8 mouse cellular contexts compared by ENCODE assay signal in the genomic region with DNA sequence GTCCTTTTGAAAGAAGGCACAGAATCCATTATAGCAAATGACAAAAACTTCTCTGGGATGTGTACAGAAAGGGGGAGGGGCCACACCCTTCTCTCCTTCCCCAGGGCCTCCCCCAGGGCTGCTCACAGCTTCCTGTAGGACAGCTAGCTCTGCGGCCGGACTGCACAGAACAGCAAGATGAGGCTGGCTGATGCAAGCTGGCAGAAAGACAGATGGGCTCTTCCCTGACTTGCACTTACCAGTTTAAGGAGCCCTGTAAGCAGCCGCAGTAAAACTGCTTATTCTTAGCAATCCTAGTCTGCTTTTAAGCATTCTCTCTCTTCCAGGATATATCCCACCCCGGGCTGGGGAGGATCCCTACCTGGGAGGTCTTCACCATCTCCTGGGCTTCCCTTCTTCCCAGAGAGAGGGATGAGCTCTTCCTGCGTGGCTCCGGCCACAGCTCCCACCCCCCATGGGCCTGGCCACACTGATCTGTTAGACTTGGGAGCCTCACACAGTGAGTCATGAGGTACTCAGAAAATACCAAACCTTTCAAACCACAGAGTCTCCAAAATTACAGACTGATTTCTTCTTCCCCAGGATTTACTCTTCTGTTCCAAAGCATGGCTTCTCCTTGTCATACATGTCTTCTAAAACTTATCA.
DNase-seq lines count a peak whose midpoint lies in the region; ATAC-seq and TF ChIP-seq lines count a peak whose summit lies in the region.

No protein-coding gene starts in this region.

- TF ChIP-seq EP300 in stomach, postnatal 0 days (optimal IDR thresholded peaks at IDR 0.05), result no peak

- H3K9me3 ChIP-seq in embryonic facial prominence, embryonic 15.5 days (replicated peaks), result no peaks in the 10 kb centered on the region
- no peaks in the 10 kb centered on the region for H3K9me3 ChIP-seq in intestine, embryonic 16.5 days (ENCODE audit: control insufficient read depth, low read length)
- H3K9me3 ChIP-seq in stomach, postnatal 0 days (ENCODE audit: control insufficient read depth, low read length), result no peaks in the 10 kb centered on the region

- peak; percentile 44 for DNase-seq in layer of hippocampus, adult 9-11 months
- DNase-seq in layer of hippocampus, postnatal 36 days, result no peak
- peak; percentile 85 for DNase-seq in NIH3T3 (ENCODE audit: low read depth)
- DNase-seq in stomach, postnatal 0 days (ENCODE audit: low spot score), result peak; percentile 23
- DNase-seq in cerebellum, postnatal 25 days, result no peak
- no peak for DNase-seq in ovary, postnatal 14 days (ENCODE audit: low spot score)

- TF ChIP-seq CTCF in stomach, postnatal 0 days (IDR thresholded peaks at IDR 0.05; ENCODE audit: low read depth), result no peak

- peaks cover 26% of the 10 kb centered on the region for H3K4me1 ChIP-seq in embryonic facial prominence, embryonic 15.5 days
- H3K4me1 ChIP-seq in intestine, embryonic 16.5 days (ENCODE audit: control insufficient read depth, insufficient read depth, low read length), result peaks cover 10% of the 10 kb centered on the region
- H3K4me1 ChIP-seq in stomach, postnatal 0 days (replicated peaks; ENCODE audit: control insufficient read depth, insufficient read depth), result 0 out of 2 replicates have a peak, but pooled peaks cover 2% of the 10 kb centered on the region

- no peaks in the 10 kb centered on the region for H3K27me3 ChIP-seq in embryonic facial prominence, embryonic 15.5 days
- no peaks in the 10 kb centered on the region for H3K27me3 ChIP-seq in intestine, embryonic 16.5 days (replicated peaks; ENCODE audit: control insufficient read depth, insufficient read depth, low read length)
- H3K27me3 ChIP-seq in stomach, postnatal 0 days (ENCODE audit: control insufficient read depth, insufficient read depth, low read length), result no peaks in the 10 kb centered on the region

- no peak overlapping the region for H3K9ac ChIP-seq in embryonic facial prominence, embryonic 15.5 days
- H3K9ac ChIP-seq in intestine, embryonic 16.5 days (ENCODE audit: low read depth, low read length), result peak overlapping the region; percentile 57
- no peak overlapping the region for H3K9ac ChIP-seq in stomach, postnatal 0 days (ENCODE audit: low read length)

- peak; percentile 65; the same call in 1 of the 2 replicates for ATAC-seq in embryonic facial prominence, embryonic 15.5 days (ENCODE audit: insufficient number of reproducible peaks, low FRiP score, low TSS enrichment, low read depth)
- peak; percentile 78 for ATAC-seq in intestine, embryonic 16.5 days
- ATAC-seq in stomach, postnatal 0 days (ENCODE audit: low FRiP score, low TSS enrichment), result peak; percentile 72; the same call in 1 of the 2 replicates

- no peak overlapping the region for H3K4me2 ChIP-seq in embryonic facial prominence, embryonic 15.5 days (replicated peaks)
- 0 out of 2 replicates have a peak overlapping the region, but pooled peaks have one; percentile 9 for H3K4me2 ChIP-seq in intestine, embryonic 16.5 days (ENCODE audit: low read depth, low read length)
- no peak overlapping the region for H3K4me2 ChIP-seq in stomach, postnatal 0 days (replicated peaks; ENCODE audit: low read depth)

- no peak overlapping the region for H3K4me3 ChIP-seq in embryonic facial prominence, embryonic 15.5 days (replicated peaks)
- no peak overlapping the region for H3K4me3 ChIP-seq in intestine, embryonic 16.5 days (ENCODE audit: low read length)
- H3K4me3 ChIP-seq in stomach, postnatal 0 days (ENCODE audit: low read depth, low read length), result no peak overlapping the region

- peak overlapping the region; percentile 60; the same call in 1 of the 2 replicates for H3K27ac ChIP-seq in embryonic facial prominence, embryonic 15.5 days (replicated peaks)
- H3K27ac ChIP-seq in intestine, embryonic 16.5 days (ENCODE audit: low read length), result peak overlapping the region; percentile 78
- H3K27ac ChIP-seq in stomach, postnatal 0 days (replicated peaks), result peak overlapping the region; percentile 50

- 42% methylated on average over 6 of the region's 6 CpGs for WGBS in embryonic facial prominence, embryonic 15.5 days
- 26% methylated on average over 6 of the region's 6 CpGs for WGBS in intestine, embryonic 16.5 days
- WGBS in stomach, postnatal 0 days, result 26% methylated on average over 6 of the region's 6 CpGs

- H3K36me3 ChIP-seq in embryonic facial prominence, embryonic 15.5 days, result no peaks in the 10 kb centered on the region
- no peaks in the 10 kb centered on the region for H3K36me3 ChIP-seq in intestine, embryonic 16.5 days (ENCODE audit: control insufficient read depth, insufficient read depth, low read length)
- no peaks in the 10 kb centered on the region for H3K36me3 ChIP-seq in stomach, postnatal 0 days (ENCODE audit: control insufficient read depth, insufficient read depth, low read length)

Comparison
In these comparisons a context has a peak if more than half of its experiments do, and no peak if none do; other contexts are left out.
1. DNase-seq: peak in layer of hippocampus, adult 9-11 months (single experiment), NIH3T3 (single experiment) and stomach, postnatal 0 days (single experiment); none in layer of hippocampus, postnatal 36 days (0 of 2), cerebellum, postnatal 25 days (0 of 2) and ovary, postnatal 14 days (single experiment).
2. Peak in every context shown above with its lines, with median percentiles within 50 percentile points of each other: ATAC-seq and H3K27ac ChIP-seq.